Mouse (Mus musculus): ENCODE results near the gene Aldh3b2.
A peak's percentile ranks its signal among the peaks of the same experiment; 100 is the strongest.

Aldh3b2 gene

GRCm38 (mm10) chr19:3988066-3988465 lies 15.9 kb downstream of the Aldh3b2 start:
- DNase-seq (ENCODE audit: low spot score): no peak

DNA sequence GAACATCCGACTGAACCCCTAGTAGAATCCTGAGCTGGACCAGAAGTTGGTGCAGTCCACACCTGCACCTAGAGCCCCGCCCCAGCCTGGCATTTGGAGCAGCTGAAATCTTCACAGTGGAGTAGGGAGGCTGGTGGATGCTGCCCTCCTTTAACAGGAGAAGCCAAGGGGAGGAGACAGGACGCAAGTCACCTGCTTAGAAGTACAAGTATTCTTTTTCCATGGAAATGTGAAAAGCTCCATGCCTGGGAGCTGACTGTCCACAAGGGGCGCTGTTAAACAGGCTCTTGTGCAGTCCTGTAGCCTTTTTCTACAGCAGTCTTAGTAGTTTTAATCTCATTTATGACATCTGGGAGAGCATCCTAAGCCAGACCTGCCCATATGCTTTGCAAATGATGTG lies 16.6 kb downstream of the Aldh3b2 start:
- DNase-seq (ENCODE audit: low spot score): no peak

- DNase-seq (ENCODE audit: low spot score): no peak
Observed at GRCm38 (mm10) chr19:3990804-3991203, 18.7 kb downstream of the Aldh3b2 start.

DNA sequence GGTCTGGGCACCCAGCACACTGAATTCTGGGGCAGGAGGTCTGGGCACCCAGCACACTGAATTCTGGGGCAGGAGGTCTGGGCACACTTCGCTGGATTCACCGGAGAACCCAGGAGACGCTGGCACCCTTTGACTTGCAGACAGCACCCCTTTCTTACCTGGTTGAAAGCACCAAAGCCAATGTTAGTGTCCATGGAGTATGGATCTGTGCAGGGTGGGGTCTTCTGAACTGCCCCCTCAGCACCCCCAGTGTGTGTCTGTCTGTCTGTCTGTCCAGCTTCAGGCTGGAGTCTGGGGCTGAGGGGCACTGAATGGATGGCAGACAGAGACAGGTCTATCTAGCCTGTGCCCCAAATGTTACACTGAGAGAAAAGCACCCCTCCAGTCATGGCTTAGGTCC lies 19.4 kb downstream of the Aldh3b2 start:
- no peak for DNase-seq (ENCODE audit: low spot score)

DNA sequence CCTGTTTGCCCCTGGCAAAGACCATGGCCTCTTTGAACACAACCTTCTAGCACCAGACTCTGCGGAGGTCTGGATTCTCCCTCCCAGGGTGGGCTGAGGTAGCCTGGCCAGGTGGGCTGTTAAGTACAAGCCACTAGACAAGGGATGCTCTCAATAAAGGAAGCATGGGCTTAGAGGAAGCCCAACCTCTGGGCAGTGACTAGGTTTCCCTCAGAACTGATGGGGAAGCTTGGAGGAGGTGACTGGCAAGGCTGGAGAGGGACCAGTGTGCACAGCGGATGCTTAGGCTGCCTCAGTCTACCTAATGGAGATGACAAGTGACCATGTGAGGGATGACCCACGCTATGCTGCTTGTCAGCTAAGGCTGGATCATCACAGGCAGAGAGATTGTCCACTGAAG lies 19.8 kb downstream of the Aldh3b2 start:
- DNase-seq (ENCODE audit: low spot score): no peak

DNA sequence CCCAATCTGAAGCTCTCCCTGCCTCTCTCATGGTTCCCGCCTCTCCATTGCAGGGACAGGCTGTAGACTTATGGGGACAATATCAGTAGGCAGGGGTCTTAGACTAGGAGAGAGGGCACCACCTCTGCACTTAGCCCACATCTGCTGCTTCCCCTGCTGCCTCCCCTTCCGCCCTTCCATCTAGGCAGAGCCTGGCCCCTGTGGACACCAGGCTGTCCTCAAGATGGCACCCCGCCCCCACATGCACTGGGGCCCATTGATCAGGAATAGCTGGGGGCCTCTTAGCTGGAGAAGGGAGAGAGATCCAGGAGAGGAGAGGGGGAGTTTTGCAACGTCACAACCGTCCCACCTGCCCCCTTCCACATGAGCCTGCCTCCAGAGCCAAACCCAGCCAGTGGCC lies 20.3 kb downstream of the Aldh3b2 start, which contains the start of gene Tbx10:
Tbx10 (plus strand) TSS at position 337 of the 400 bp plus-strand sequence.
- no peak for DNase-seq (ENCODE audit: low spot score)

GRCm38 (mm10) chr19:3994932-3995331 lies 22.8 kb downstream of the Aldh3b2 start:
- DNase-seq (ENCODE audit: low spot score): no peak

DNA sequence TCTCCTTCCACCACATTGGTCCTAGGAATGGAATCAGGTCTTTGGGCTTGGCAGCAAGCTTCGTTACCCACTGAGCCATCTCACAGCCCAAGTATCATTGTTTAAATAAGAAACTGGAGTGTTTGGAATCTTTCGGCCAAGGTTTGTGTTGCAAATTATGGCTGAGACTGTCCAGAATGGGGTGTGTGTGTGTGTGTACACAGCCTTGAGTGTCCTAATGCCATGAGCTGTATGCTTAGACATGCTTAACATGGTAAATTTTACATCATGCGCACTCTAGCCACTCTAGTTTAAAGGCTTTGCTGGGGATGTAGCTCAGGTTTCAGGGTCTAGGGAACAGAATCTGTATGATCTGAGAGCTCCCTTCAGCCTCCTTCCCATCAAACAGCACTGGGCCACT lies 23.4 kb downstream of the Aldh3b2 start:
- DNase-seq (ENCODE audit: low spot score): no peak

DNA sequence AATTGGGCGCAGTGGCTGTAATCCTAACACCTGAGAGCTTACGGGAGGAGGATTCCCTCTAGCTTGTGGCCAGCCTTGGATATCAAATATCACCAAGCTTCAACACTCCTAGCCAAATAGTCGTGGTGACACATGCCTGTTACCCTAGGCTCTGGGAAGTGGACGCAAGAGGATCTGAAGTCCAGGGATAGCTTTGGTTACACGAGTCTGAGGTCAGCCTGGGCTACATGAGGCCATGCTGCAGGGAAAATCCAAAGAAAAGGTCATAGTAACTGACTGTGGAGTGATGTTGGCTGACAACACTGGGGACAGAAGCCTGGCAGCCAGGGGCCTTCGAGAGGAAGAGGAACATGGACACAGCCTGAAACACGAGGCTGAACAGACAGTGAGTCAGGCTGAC lies 24.0 kb downstream of the Aldh3b2 start:
- DNase-seq (ENCODE audit: low spot score): no peak

- no peak for DNase-seq (ENCODE audit: low spot score)
Observed at GRCm38 (mm10) chr19:3996747-3997146, 24.6 kb downstream of the Aldh3b2 start.

DNA sequence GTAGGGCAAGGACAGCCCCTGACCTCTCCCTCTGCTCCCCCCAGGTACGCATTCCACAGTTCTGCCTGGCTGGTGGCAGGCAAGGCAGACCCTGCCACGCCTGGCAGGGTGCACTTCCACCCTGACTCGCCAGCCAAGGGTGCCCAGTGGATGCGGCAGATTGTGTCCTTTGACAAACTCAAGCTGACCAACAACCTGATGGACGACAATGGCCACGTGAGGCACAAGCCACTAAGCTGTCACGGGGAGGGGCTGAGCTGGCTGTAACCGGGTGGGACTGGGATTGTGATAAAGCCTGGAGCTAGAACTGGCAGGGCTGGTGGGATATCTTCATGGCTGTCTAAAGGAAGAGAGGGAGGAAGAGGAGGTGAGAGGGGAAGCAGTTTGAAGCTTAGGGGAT lies 25.1 kb downstream of the Aldh3b2 start:
- DNase-seq (ENCODE audit: low spot score): no peak

- DNase-seq (ENCODE audit: low spot score): no peak
Observed at GRCm38 (mm10) chr19:3998335-3998734, 26.2 kb downstream of the Aldh3b2 start.

DNA sequence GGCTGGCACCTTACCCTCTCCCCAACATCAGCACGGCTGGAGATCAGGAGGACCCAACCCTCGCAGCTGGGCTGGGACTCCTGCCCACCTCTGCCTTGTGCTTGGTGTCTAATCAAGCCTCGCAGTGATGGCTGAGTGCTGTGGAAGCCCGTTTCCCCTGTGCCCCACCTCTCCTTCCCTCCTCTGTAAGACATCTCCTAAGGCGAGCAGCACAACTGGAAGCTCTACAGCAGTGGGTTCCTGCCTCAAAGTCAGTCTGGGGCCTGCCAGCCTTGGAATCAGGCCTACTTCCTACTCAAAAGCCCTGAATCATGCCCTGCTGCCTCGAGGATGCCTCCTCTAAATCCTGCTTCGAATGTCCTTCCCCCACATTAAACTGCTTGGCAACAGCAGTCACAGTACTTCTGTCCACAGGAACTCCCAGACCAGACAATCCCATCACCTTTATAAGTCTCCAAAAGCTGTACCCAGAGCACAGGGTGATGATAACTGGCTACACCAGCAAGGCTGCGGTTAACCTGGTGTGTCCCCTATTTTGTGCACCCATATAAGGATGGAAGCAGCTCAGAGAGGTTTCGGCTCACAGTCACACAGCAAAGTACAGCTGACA lies 27.1 kb downstream of the Aldh3b2 start:
- DNase-seq (ENCODE audit: low spot score): no peak

DNA sequence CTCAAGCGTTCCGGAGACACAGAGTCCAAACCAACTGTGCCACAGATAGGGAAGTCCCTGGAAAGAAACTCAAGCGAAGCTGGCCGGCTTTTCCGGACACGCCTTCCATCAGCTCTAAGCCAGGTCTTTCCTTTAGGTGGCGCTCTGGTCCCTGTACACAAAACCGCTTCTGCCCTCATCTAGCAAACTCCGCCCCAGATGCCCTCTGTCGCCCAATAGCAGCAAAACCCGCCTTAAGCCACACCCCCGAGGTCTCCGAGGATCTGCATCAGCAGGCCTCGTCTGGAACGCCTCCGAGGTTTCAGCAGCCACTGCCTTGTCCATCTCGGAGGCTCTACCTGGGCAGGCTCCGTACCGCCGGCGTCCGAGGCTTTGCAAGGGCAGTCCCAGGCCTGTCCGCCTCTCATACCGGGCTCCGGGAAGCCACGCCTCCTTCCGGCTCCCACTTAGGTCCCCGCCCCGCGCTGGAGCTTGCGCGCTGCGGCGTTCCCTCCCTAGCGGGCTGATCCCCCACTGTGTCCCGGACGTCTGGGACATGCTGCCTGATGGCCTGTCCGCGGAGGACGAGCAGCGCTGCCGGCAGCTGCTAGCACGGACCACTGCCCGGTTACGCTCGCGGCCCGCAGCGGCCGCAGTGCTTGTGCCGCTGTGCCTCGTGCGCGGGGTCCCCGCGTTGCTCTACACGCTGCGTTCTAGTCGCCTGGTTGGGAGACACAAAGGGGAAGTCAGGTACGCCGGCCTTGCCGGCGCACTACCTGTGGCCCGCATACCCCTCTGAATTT lies 28.2 kb downstream of the Aldh3b2 start, which contains the start of the genes Nudt8 and Gm49405:
Nudt8 (plus strand) TSS at position 462 of the 782 bp plus-strand sequence.
Gm49405 (plus strand) TSS at position 508 of the 782 bp plus-strand sequence.
- peak; percentile 99 for DNase-seq (ENCODE audit: low spot score)

DNA sequence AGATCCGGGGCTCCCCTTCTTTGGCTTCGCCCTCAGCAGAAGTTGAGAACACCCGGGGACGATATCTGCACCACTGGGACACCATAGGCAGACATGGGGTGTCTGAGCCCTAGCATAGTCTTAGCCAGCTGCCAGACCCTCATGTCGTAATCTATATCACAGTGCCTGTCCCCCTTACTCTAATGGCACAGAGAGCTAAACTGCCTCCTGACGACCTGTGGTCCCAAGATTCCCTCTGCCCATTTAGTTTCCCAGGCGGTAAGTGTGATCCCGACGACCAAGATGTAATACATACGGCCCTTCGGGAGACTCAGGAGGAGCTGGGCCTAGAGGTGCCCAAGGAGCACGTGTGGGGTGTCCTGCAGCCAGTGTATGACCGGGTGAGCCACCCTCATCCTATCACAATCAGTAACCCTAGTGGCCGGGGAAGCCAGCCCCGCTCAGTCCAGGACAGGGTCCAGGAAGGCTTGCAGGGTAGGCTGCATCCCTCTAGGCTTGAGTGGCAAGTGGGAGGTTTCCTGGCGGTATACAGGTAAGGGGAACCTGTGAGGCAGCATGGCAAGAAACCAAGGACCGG lies 28.9 kb downstream of the Aldh3b2 start:
- no peak for DNase-seq (ENCODE audit: low spot score)

GRCm38 (mm10) chr19:4001752-4002151 lies 29.6 kb downstream of the Aldh3b2 start:
- DNase-seq (ENCODE audit: low spot score): no peak

GRCm38 (mm10) chr19:4003112-4003511 lies 31.0 kb downstream of the Aldh3b2 start, which contains the start of gene Doc2g:
Gene Doc2g, plus strand, starts transcription at chr19:4003313.
- DNase-seq (ENCODE audit: low spot score): no peak

DNA sequence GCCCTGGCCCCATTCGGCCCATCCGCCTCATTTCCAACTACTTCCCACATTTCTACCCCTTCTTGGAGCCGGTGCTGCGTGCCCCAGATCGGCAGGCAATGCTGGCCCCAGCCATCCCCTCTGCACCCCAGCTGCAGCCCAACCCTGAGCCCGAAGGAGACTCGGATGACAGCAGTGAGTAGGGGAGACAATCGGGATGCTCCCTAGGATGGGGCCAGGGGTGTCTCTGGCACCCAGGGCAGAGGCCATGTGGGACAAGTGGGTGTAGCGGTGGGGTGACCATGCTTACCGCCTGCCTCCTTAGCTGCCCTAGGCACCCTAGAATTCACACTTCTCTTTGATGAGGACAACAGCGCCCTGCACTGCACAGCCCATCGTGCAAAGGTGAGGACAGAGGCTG lies 31.5 kb downstream of the Aldh3b2 start:
- no peak for DNase-seq (ENCODE audit: low spot score)

DNA sequence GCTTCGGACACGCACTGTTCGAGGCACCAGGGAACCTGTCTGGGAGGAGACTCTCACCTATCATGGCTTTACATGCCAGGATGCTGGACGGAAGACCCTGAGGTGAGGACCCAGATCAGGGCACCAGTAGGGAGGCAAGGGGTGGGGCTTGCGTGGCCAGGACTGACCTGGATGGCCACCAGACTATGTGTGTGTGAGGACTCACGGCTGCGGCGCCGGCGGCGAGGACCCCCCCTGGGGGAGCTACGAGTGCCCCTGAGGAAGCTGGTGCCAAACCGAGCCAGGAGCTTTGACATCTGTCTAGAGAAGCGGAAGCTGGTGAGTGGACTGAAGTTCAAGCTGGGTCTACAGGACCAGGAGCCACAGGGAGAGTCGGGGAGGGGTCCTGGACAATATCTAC lies 32.2 kb downstream of the Aldh3b2 start:
- DNase-seq (ENCODE audit: low spot score): no peak

GRCm38 (mm10) chr19:4005091-4005490 lies 33.0 kb downstream of the Aldh3b2 start:
- no peak for DNase-seq (ENCODE audit: low spot score)

GRCm38 (mm10) chr19:4005971-4006370 lies 33.8 kb downstream of the Aldh3b2 start:
- no peak for DNase-seq (ENCODE audit: low spot score)

- no peak for DNase-seq (ENCODE audit: low spot score)
Observed at GRCm38 (mm10) chr19:4011086-4011485, 39.0 kb downstream of the Aldh3b2 start.

DNA sequence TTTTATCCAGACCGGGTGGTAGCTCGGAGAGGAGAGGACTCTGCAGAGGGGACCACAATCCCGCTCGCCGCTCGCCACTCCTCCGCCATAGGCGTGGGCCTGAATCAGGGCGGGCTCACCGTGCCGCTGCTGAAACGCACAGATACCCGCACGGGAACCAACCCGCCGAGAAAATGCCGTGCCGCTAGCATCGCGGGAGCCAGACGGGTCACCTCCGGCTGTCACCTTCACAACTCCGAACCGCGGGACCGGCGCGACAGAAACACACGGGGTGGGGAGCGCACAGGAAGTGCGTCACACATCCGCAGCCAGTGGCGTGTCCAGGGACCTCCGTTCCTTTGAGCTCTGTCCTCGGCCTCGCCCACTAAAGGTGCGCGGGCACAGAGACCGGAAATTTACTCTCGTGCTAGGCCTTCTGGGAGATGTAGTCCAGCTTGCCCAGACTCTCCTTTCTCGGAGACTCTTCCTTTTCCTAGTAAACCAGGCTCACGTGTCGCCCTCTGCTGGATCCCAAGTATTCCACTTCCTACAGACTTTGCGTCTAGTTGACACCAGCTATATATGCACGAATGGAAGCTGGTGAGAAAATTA lies 40.4 kb downstream of the Aldh3b2 start, which contains the start of gene Ndufv1:
Ndufv1 (minus strand) TSS at position 375 of the 591 bp plus-strand sequence.
- peak; percentile 98 for DNase-seq (ENCODE audit: low spot score)
